Mouse (Mus musculus): ENCODE data around the gene Nectin1. TPM values are rescaled to one million over a fixed set of nuclear protein-coding genes. Genes with fewer than 3 reads are reported as not detected.

Nectin1 gene
- total RNA-seq, 2 experiments from 2014 or later: 5.4 to 6.0 TPM

DNA sequence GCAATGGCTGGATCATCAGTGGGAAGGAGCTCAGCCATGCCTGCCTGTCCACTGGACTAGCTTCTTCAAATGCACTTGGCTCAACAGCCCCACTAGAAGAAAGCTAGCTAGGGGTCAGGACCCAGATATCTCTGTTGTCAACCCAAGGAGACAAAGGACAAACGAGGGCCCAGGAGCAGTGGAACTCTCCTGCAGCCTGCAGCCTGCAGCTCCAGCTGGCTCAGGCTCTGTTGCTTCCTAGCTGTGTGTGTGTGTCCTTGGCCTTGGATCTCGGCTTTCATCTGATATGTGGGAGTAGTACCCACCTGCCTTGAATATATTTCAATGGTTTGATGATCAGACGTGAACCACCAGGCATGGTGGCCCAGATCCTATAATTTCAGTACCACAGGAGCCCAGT, 49.6 kb downstream of the Nectin1 start:
- no peak for DNase-seq
- intact Hi-C loops (cut with DNase I): no loop called here

DNA sequence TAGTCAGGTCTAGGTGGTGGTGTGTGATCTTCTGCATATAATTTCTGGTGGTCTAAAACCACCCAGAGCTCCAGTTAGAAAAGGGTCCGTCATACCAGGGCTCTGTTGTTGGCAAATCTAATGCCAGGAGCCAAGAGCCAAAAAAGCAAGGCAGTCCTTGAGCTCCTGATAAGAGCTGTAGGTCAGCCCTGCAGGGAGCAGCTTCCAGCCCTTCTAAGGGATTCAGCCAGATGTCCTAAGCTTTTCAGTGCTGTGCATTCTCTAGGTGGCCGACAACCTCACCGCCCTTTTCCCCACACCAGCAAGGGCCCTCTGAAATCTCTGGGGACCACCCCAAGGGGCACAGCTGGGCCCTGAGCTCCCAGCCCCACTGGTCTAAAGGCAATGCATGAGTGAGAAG, 52.2 kb downstream of the Nectin1 start:
- intact Hi-C loops (cut with DNase I): no loop called here
- DNase-seq: no peak

DNA sequence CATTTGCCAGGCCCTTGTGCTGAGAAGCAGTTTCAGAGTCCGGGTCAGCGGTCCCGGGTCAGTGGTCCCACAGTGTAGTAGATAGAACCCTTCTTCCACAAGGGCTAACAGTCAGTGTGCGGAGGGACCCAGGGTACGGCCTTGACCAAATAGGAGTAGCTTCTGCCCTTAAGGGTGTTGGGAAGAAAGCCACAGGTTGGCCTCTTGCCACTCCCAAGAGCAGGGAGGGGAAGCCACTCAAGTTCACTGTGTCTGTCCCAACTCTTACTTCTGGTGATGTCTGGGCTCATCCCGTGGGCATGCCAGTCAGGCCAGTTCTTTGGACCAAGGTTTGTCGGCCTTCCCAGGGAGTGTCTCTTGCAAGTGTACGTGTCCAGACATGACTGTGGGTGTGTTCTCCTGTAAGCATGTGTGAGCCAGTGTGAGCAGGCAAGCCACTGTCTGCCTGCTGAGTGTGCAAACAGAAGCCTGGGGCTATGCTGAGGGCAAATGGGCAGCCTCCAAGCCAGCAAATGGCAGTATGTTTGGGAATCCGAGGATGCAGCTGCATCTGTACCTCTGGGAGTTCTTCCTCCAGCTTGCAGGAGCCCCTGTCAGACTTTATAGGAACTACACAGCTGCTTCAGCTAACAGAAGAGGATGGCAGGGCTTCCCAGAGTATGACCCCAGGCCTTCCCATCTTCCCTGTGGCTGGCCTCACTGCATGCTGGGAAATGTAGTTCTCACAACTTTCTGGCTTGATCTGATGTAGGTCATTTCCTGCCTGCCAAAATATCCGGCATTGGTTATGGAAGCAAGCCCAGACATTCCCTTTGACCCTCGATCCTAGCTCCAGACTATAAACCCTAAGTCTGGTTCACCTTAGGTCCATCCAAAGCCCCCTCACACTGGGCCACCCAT, 53.3 kb downstream of the Nectin1 start:
- intact Hi-C loops (cut with DNase I): no loop called here
- peak in 1 of 2 experiments; percentile 44 for DNase-seq

DNA sequence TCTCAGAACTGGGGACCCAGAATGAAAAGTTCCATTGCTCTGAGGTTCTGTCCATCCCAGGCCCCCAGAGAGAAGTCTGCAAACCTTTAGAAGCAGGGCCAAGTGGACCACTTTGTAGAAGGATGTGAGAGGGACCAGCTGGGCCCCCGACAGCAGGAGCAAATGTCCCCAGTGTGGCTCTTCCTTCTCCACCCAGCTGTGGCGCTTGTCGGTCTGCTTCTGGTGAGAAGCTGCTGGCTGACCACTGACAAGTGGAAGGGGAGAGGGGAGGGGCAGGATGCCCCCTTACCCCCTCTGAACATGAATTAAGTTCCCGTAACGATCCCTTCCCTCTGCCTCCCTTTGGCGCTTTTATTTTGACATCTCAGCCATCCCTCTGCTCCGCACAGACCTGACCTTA, 54.0 kb downstream of the Nectin1 start:
- no peak for DNase-seq
- intact Hi-C loops (cut with DNase I): no loop called here

DNA sequence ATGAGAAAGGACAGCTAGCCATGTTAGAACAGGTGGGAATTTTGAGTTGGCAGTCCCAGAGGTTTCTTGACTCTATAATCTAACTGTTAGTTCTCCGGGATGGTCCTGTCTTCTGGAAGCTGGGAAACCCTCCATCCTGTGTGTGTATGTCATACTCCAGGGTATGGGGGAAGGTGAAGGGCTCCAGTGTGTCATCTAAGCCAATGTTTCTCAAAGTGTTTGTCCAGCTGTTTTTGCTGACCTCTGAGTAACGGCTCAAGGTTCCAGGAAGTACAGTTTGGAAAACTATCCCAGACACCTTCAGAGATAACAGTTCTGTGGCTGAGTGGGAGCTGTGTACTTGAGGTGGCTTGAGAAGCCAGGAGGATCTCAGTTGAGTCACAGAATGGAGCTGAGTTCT, 56.7 kb downstream of the Nectin1 start:
- intact Hi-C loops (cut with DNase I): loop anchor here (2.0 to 5.0 kb wide), 2 partner anchors 56 to 513 kb away; no protein-coding TSS in a partner anchor
- no peak for DNase-seq

DNA sequence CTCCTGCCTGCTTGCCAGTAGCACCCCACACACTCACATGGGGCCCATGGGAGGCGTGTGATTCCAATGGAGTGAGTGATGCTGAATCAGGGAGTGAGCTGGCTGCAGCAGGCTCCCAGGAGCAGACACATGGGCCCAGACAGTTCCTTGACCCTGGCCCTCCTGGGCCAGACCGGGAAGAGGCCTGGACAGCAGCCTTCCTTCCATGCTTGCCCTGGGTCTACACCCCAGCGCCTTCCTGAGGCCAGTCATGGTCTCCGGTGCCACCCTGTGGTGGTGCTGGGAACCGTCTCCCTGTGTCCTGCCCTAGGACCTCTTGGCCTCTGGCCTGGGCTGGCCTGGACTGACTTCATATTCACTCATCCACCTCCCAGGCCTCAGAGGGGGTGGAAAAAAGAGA, 58.1 kb downstream of the Nectin1 start:
- intact Hi-C loops (cut with DNase I): loop anchor here (1.0 to 5.0 kb wide), 3 partner anchors 57 to 515 kb away; no protein-coding TSS in a partner anchor
- DNase-seq: peak; percentile 79 to 86

DNA sequence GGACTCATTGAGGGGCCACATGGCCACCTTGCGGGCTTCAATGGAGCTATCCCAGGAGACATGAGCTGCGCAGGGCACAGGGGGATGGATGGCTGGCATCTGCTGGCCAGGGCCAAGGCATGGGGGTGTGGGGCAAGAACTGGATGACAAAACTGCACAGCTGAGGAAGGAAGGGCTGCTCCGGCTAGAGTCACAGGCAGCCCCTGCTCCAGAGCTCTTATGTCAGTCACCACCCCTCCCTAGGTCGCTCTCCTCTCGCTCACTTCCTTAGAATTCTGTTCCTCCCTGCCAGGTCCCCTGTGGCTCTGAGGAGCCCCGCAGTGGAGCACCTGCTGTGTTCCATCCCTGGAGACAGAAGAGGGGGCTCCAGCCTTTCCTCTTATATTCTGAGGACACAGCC, 63.8 kb downstream of the Nectin1 start:
- intact Hi-C loops (cut with DNase I): no loop called here
- no peak for DNase-seq

DNA sequence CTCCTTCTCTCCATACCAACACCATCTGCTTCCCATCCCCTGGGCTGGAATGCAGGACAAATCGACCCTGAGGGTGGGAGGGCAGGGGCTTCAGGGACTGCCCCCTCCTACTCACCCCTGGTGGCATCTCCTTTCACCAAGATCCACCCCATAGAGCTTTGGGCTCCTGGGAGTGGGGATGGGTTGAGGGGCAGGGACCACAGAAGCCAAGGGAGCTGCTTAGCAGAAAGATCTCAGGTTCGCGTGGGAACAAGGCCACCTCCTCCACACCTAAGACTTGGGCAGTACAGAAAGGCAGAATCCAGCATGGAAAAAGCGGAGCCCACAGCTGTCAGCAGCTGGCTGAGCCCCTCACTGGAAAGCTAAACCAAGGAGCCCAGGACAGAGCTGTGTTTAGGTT, 64.3 kb downstream of the Nectin1 start:
- intact Hi-C loops (cut with DNase I): no loop called here
- no peak for DNase-seq

DNA sequence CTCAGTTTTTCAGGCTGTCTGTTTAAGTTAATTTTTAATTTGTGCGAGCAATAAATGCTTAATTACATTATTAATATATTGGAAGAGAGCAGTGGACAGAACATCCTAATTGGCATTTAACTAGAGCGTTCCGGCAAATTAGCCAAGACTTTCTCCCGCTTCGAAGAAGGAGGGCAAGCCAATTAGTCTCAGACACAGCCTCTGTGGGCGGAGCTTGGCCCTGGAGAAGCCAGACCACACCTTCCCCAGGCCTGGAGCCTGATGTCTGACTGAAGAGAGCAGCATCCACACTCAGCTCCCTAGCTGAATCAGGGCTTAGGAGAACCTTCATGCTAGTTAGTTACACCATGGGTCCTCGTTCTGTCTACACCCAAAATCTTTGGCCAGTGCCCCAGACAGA, 64.8 kb downstream of the Nectin1 start:
- intact Hi-C loops (cut with DNase I): no loop called here

DNA sequence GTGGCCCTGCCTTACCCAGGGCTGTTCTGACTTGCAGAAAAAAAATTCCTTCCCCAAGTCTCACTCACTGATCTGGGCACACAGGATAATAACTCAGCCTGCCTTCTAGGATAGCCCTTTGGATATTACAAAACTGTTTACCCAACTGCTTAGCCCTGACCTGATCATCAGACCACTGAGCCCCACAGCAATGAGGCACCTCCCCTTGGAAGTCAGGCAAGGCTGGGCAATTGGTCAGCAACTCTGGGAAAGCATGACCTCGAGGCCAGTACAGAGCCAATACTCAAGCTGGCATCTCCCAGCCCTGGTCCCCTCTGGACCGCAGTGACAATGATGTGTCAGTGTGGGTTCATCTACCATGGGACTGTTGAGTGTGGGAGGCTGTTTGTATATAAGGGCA, 69.4 kb downstream of the Nectin1 start:
- intact Hi-C loops (cut with DNase I): no loop called here
- no peak for DNase-seq

More for the DNA sequence above, 64.8 kb downstream of the Nectin1 start:
- DNase-seq: peak; percentile 24 to 35

DNA sequence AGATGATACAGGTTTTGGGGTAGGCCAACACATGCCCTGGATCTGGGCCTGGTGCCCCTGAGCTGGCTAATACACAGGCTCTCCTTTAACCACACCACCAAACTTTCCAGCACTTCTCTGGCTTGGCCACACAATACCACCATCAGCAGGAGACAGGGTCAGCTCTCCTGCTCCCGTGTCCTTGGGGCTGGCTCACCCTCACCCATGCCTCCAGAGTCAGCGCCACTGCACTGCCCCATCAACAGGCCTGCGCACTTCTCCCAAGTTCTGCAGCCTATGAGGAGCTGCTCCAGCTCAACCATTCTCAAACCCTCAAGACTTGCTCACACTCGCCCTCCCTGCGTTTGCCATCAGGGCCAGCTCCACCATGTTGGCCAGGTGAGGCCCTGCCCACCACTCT, 78.4 kb downstream of the Nectin1 start:
- intact Hi-C loops (cut with DNase I): no loop called here
- no peak for DNase-seq

DNA sequence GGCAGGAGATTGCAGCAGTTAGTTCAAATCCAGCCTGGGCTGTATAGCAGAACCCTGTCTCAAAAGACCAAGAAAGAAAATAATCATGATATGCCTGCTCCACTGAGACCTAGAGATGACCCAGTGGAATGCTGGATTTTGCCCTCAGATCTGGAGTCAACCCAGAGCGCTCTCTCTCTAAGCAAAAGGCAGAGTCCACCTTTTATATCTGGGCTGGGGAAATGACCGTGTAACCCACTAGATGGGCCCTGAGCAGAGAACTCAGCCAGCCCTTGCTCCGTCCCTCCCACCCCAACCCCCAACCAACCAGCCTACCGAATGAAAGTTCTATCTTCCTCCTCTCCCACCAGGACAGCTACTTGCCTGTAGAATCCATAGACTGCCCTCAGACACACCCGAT, 81.4 kb downstream of the Nectin1 start:
- intact Hi-C loops (cut with DNase I): no loop called here
- DNase-seq: no peak

DNA sequence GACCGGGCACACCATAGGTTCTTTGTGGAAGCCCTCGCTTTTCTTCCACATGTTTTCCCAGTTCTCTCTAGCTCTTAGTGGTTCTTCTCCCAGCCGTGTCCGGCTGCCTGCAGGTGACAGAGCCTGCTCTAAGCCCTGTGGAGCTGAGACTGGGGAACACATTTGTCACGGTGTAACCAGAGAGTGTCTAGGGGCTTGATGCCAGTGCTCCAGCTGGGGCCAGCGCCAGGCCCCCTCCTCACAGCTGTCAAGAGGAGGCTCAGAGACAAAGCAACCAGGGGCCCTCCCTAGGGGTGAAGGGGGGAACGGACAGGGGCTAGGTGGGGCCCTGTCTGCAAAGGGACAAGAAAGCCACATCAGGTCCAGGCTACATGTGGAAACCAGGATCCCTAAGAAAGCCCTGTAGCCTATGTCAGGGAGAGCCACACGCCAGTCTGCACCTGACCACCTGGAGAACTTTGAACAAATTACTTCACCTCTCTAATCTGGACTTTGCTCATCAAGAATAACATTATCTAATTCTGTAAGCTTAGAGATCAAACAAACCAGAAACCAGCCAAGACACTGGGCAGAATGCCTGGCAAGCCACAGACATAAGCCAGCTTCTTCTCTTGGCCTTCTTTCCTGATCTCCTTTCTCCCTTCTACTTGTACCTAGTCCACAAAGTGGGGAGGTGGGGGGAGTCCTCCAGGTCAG, 82.9 kb downstream of the Nectin1 start:
- no peak for DNase-seq
- intact Hi-C loops (cut with DNase I): no loop called here

DNA sequence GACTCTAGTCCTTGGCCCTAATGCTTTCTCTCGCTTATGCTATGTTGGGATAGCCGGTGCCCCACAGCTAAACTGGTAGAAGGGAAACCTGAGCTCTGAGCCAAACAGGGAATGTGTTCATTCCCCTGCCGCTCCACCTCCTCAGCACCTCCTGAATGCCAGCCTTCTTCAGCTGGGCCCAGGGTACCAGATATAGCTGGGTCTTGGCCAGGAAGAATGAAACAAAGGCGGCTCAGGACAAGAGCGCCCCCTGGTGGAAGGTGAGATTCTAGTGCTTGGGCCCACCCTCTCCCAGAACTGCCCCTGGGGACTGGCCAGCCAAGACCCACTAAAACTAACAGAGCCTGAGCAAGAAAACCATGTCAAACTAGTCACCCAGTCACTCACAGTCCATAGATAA, 83.8 kb downstream of the Nectin1 start:
- peak; percentile 55 to 67 for DNase-seq
- intact Hi-C loops (cut with DNase I): no loop called here

DNA sequence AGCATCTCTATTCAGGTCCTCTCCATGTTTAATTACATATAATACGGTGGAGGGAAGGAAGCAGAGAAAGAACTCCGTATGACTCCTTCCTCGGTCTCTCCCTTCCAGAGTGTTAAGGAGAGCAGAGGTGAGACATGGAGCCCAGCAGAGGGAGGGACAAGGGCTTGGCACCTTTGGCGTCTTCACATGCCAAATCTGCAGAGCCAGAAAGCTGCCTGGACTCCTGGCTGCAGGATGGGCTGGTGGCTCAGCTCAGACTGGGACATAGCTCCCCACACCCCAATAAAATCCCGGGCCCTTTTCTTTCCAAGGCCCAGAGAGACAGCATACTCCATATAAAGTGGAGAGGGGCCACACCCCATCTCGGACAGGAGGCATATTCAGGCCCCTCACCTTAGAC, 85.2 kb downstream of the Nectin1 start:
- no peak for DNase-seq
- intact Hi-C loops (cut with DNase I): no loop called here

DNA sequence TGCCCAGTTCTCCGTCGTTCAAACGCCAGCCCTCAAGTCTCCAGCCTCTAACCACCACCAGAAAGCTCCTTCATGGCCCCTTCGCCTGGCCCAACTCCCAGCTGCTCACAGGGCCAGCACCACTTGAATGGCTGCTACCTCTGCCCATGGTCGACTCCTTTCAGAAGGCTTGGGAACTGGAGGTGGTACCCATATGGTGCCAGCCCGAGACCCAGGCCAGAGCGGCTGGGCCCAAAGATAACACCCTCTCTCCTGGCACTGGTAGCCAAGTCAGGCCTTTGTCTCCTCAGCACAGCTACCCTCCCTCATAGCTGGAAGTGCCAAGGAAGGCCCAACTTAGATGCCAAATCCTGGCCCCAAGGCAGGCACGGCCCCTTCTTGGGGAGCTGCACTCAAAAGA, 89.4 kb downstream of the Nectin1 start:
- no peak for DNase-seq
- intact Hi-C loops (cut with DNase I): no loop called here

DNA sequence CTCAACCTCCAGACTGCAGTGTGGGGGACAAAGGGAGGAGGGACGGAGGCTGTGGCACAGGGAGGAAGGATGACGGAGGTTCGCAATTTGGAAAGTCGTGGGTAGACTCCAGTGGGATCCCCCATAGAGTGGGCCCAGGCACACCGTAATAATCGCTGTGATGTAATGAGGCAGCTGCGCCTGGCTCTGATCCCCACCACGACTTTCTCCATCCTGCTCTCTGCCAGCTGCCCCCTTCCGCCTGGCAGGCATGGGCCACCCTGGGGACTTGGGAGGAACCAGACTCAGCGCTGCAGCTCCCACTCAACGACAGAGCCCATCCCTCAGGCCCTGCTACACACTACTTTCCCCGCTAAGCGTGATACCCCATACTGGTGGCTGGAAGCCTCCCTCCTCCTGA, 90.5 kb downstream of the Nectin1 start:
- intact Hi-C loops (cut with DNase I): no loop called here
- no peak for DNase-seq

DNA sequence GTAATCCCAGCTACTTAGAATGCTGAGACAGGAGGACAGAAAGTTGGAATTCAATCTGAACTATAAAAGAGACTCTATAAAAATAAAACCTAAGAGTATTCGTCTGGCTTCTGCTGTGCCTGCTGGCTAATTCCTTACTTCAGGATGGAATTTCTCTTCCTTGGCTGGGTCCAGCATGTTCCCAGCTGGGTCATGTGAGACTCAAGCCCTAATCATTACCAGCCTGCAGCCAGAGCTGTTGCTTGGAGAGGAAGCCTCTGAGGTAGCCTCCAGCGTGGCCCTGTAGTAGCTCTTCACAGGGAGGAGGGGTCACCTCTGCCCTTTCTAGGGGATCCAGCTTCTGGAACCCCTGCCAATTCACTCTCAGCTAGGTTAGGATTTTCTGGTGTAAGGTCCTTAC, 94.8 kb downstream of the Nectin1 start:
- intact Hi-C loops (cut with DNase I): no loop called here
- DNase-seq: peak in 1 of 2 experiments; percentile 16

DNA sequence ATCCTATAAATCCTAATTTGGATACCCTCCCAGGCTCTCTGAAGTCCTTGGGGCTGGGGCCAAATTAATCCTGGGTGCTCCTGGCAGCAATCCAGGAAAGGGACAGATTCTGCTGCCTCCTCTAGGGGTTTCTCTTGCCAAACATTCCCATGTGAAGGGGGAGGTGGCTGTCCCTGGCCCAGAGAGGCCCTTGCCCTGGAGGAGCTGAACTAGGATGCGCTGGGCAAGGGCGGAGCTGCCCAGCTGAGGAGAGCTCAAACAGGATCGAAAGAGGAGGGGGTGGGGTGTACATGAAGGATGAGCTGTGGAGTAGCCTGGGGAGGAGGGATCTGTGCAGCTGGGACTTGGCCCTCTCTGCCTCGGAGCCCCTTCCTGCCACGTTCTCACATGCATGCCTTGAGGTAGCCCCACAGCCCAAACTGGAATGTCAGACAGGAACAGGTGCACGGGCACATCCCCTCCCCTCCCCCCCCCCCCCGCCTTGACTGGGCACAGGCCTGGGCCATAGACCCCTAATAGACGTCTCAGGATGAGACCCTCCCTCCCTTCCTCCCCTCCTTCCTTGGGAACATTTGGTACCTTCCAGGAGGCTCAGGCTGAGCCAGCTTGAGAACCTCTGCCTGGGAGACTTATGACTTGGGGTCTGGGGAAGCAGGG, 99.3 kb downstream of the Nectin1 start:
- no peak for DNase-seq
- intact Hi-C loops (cut with DNase I): no loop called here

DNA sequence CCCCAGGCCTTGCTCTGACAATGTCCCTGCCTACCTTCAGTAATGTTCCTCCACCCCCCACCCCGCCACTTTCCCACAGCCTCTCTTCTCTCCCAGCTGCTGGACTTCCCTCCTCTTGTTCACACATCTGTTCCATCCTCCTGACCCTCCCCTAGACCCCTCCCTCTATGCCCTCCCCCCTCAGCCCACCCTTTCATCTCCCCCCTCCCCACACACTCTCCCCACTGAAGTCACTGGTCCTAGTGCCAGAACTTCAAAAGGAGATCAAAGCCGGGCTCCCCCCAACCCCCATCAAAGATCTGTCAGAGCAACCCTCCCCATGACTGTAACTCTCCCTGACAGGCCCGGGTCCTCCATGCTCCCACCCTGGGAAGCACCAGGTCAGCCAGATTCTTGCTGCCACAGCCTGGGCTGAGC, 99.9 kb downstream of the Nectin1 start:
- intact Hi-C loops (cut with DNase I): no loop called here
- DNase-seq: no peak

All from heart, postnatal 14 days (tissue).